Mouse (Mus musculus): ENCODE data around the gene Cpm.

DNA sequence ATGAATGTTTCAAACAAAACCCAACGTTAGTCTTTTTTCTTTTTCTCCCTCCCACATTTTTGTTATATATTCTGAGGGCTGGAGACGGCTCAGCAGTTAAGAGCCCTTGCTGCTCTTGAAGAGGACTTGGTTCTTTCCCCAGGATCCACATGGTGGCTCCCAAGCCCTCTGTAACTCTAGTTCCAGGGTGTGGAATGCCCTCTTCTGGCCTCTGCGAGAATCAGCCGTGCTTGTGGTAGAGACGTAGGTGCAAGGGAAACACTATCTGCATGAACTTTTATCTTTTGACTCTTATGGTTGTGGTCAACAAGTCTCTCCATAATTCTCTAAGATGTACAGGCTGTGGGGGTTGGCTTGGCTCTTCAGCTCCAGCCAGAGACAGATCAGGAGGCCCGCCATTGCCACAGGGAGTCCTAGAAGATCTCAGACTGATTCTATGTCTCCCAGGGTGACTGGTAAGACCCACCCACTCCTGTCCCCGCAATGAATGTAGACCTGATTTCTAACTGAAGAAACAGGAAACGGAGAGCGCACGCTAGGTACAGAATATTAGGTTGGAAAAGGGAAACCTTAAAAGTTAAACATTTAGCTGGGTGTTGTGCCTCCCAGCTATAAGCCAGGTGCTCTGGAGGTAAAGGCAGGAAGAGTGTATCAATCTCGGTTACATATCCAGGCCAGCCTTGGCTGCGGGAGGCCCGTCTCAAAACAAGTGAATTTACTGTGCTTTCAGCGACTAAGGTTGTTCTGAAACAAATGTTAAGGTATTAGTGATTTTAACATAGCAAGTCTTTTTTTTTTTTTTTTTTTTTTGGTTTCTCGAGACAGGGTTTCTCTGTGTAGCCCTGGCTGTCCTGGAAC lies 102.2 kb downstream of the Cpm start:
- TF ChIP-seq CTCF (IDR thresholded peaks at IDR 0.05; ENCODE audit: low read depth) (peak; percentile 86), EP300 (IDR thresholded peaks at IDR 0.05; ENCODE audit: low read depth) (no peak)

Data from liver, embryonic 14.5 days (tissue).